Mouse (Mus musculus) bone marrow macrophage, adult 2 months (primary cell): ENCODE results near the gene Acp4. TPM values are rescaled to one million over a fixed set of nuclear protein-coding genes. Genes with fewer than 3 reads are reported as not detected.
A peak's percentile ranks its signal among the peaks of the same experiment; 100 is the strongest.
"Not testable (repeated sequence)": the region's sequence is repeated elsewhere in the genome, so short reads cannot be mapped to it uniquely, and the experiment has no call there.

ENCODE experiments used
- H3K27ac ChIP-seq: 2 replicates; pipeline ENCODE4 v1.5.1; 2012; ENCODE audit warnings: low read depth, low read length; ENCODE audit not compliant: insufficient read depth
- H3K4me1 ChIP-seq: 2 replicates; pipeline ENCODE4 v1.6.1; 2012; ENCODE audit warnings: low read length; ENCODE audit not compliant: control insufficient read depth, insufficient read depth
- H3K4me3 ChIP-seq: 2 replicates; pipeline ENCODE4 v1.5.1; 2012; ENCODE audit warnings: mild to moderate bottlenecking, low read length, moderate library complexity; ENCODE audit not compliant: insufficient read depth
- CTCF ChIP-seq: IDR thresholded peaks from 2 replicates; pipeline ENCODE4 v1.5.1; 2012; ENCODE audit warnings: low read depth, mild to moderate bottlenecking, low read length, moderate library complexity
- POLR2A ChIP-seq: IDR thresholded peaks from 2 replicates; pipeline ENCODE4 v1.6.1; 2012; ENCODE audit warnings: mild to moderate bottlenecking, low read depth, low read length, borderline replicate concordance
- polyA plus RNA-seq: library from polyadenylated mRNA; stranded (reverse); fragments of >200 nt; gene quantifications from 2 replicates; pipeline ENCODE4 v1.2.4, GENCODE M21; 2012; ENCODE audit not compliant: missing spikeins, insufficient read depth, insufficient read length

The Acp4 gene
- polyA plus RNA-seq, 1 experiment: not detected

DNA sequence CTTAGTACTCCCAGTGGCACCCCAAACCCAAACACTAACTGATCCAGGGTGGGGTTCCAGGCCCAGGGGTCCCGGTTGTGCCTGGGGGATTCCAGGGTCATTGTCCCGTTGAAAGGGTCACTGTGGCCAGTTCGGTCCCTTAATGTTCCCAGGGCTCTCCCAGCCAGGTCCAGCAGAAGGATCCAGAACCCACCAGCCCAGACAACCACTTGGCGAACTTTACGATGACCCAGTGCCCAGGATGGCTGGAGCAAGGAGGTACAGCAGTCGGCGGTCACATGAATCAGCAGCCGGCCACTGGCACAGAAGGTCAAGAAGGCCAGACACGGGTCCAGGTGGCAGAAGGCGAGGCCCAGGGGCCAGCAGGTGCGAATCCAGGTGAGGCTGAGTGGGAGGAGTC is 10.9 kb upstream of the Acp4 start:
- H3K4me1 ChIP-seq: no peaks in the 10 kb centered on the region
- TF ChIP-seq CTCF (no peak), POLR2A (no peak)
- H3K4me3 ChIP-seq: no peak overlapping the region
- H3K27ac ChIP-seq: no peak overlapping the region

DNA sequence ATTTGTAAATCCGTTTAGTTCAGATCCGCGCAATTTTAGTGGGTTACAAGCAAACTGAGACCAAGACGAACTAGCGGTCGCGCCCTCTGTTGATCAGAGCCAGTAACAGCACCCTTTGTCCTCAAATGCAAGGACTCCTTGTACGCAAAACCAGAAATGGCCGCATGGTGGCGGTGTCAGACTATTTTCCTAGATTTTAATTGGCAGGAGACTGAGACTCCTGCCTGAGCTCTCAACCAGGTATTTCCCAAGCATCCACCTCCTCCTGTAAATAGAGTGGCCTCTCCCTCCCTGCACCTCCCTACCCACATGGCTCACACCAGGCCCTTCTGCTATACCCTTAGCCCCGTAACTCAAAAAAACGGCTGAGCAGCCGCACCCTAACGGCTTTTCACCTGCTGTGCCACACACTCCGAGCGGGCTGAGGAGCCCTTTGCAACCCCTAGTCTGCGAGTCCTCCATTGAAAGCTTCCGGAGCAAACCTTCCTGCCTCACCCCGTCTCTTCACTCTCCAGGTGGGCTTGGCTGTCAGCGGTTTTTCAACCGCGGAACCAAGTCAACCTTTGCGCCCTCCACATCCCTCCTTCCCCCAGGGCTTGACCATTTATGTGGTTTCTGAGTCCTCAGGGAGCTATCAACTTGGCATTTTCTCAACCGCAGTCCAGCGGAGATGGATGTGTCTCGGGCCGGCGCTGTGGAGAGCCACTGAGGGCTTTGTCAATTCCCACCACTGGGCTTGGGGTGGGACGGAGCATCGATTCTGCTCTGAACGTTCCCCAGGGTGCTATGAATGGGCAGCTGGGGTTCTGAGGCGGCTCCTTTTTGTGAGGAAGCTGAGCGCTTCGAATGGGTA is 5.8 kb upstream of the Acp4 start:
- Histone ChIP-seq H3K4me1 (no peaks in the 10 kb centered on the region), H3K27ac (no peak overlapping the region), H3K4me3 (no peak overlapping the region)
- TF ChIP-seq POLR2A (no peak), CTCF (peak; percentile 87)

DNA sequence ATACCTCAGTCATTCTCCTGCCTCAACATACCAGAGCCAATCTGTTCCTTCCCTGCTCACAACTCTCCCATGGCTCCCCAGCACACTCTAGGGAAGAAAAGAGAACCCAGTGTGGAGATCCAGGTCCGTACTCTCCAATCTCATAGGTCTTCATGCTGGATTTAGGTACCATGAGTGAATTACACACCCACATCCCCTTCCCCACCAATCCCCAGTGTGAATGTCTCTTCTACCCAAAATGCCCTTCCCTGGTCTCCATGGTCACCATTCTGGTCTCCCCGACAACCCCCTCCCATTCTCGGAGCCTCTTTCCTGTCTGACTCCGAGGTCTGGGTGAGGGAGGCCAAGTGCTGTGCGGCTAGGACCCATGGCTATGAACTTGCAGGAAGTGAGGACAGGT is 4.0 kb upstream of the Acp4 start, which contains the start of gene Gm15517:
Gm15517 (plus strand) TSS at position 301 of the 400 bp plus-strand sequence.
- no peak for TF ChIP-seq CTCF
- TF ChIP-seq POLR2A: no peak
- Histone ChIP-seq H3K27ac (no peak within 1 kb of the TSS), H3K4me3 (no peak within 1 kb of the TSS), H3K4me1 (no peaks in the 10 kb centered on the region)

DNA sequence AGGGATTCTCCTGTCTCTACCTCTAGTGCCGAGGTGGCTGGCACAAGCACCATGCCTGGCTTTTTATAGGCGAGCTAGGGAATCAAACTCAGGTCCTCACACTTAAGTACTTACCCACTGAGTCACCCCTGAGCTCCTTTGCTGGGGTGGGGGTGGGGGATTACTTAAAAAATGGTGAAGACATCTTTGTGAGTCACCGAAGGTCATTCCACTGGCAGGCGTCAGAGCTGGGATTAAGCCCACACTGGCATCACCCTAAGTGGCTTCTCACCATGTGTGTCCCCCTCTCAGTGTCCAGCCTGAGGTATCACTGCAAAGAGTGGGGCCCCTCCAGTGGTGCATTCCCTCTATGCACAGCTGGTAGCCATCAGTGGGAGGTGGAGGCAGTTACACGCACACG is 3.2 kb upstream of the Acp4 start:
- Histone ChIP-seq H3K4me3 (no peak overlapping the region), H3K4me1 (no peaks in the 10 kb centered on the region), H3K27ac (no peak overlapping the region)
- TF ChIP-seq CTCF: no peak
- TF ChIP-seq POLR2A: no peak

DNA sequence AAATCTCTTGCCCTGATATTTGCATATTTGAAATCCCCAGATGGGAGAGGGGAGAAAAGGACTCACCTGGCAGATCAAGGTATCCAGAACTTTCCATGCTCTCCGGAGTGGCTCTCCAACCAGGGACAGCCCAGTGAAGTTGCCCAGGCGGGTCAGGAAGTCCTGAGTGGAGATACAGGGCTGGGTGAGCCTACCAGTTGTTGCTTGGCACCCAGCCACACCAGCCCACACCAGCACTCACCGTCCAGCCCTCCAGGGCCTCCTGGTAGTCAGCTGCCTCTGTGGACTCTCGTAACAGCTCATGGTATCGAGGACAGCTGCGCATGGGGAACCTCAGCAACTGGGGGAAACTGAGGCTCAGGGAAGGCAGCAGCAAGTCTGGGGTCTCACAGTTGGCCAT is 2.2 kb downstream of the Acp4 start:
- Histone ChIP-seq H3K27ac (no peak overlapping the region), H3K4me3 (no peak overlapping the region), H3K4me1 (peaks cover 1% of the 10 kb centered on the region; the same call in 1 of the 2 replicates)
- TF ChIP-seq CTCF: no peak
- TF ChIP-seq POLR2A: no peak

DNA sequence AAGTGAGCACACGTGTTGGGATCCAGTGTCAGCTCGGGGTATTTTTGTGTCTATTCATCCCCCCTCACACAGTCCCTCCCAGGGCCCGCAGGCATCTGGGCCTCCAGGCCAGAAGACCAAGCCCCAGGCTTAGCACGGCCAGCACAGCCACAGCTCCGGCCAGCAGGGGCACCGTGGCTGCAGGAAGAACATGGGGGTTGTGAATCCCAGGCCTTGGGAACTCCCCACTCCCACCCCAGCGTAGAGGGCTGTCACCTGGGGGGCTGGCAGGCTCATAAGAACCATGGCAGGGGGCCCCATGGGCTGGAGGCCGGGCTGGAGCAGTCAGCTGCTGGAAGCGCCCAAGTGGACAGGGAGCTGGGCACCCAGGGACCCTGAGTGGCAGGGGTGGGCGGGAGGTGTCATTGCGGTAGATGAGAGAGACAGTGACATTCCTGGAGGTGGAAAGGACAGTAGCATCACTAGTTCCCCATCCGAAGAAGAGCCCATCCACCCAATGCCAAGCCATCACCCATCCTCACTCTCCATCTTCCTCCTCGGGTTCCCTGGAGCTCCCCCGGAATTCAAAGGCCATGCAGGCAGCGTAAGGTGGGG is 4.1 kb downstream of the Acp4 start:
- no peak overlapping the region for H3K4me3 ChIP-seq
- peaks cover 9% of the 10 kb centered on the region for H3K4me1 ChIP-seq
- H3K27ac ChIP-seq: no peak overlapping the region
- no peak for TF ChIP-seq CTCF
- TF ChIP-seq POLR2A: no peak

DNA sequence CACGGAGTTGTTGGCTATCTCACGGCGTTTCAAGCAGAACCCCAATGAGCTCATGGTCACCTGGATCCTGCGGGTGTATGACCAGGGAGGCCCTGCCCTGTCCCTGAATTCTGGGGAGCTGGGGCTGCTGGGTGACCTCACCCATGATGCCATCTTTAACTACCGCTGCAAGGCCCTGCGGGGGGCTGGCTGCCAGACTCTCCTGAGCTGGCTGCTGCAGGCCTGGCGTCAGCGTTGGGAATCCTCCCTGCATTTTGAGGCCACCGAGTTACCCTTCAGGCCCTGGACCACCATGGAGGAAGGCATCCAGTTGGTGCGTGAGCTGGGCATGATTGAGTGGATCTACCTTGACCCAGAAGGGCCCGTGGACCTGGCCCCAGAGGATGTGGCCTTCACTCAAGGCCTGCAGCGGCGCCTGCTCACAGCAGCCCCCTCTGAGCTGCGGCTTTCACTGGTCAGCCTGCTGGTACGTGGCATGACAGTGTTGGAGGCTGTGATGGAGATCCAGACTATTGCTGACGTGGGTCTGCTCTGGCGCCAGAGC is 6.4 kb downstream of the Acp4 start:
- H3K4me1 ChIP-seq: peaks cover 13% of the 10 kb centered on the region

DNA sequence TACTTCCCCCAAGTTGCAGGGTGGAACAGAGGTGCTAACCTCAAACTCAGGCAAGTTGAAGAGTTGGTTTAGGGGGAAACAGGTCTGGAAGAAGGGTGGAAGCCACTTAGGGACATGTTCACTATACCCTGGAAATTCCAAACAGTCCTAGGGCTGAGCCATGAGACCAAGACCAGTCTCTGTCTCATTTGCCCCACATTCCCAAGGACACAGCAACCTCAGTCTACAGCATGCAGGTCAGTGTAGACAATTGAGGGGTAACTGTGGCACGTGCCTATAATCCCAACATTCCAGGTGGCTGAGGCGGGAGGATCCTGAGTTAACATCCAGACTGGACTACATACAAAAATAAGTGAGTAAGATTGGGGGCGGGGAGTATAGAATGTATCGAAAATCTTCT is 7.9 kb downstream of the Acp4 start:
- TF ChIP-seq CTCF: no peak
- no peak for TF ChIP-seq POLR2A
- Histone ChIP-seq H3K4me3 (no peak overlapping the region), H3K27ac (no peak overlapping the region), H3K4me1 (peaks cover 19% of the 10 kb centered on the region)

More for the DNA sequence above, 6.4 kb downstream of the Acp4 start:
- H3K4me3 ChIP-seq, H3K27ac ChIP-seq: not testable (repeated sequence)

DNA sequence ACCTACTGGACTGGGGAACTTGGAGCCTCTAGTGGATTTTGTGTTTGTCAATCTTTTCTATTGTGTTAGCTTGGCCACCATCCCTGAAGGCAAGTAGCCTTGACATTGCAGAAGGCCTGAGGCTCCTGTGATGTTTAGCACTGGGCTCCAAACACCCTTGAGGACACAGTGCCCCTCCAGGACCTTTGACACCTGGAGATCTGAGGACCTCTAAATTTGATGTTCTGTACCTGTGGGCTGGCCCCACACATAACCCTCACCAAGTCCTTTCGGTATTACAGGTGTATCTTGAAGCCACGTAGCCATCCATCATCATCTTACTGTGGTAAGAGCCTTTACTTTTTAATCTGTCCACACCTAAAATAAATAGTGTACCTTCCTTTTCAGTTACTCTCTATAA is 9.2 kb downstream of the Acp4 start:
- H3K27ac ChIP-seq: no peak overlapping the region
- peaks cover 19% of the 10 kb centered on the region for H3K4me1 ChIP-seq
- TF ChIP-seq CTCF (no peak), POLR2A (no peak)
- H3K4me3 ChIP-seq: peak overlapping the region; percentile 54

DNA sequence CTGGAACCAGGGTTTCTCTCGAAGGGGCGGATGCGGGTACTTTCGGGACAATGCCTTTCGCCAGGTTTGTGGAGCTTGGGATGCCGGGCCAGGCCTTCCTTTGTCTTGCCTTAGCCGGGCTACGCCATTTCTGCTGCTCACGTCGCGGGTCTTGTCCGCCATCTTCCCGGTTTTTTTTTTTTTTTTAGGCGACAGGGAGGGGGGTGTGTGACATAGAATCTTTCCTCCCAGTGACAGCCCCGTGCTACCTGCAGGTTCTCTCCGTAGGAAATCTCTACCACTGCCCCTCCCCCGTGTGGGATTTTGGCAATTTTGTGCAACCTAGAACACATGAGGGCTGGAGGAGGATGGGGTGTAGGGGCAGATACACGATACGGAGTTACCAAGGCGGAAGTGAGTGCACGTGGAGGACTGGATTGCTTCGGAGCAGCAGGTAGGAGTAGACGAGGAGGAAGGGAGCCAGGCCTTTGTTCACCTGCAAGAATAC is 10.2 kb downstream of the Acp4 start:
- peak overlapping the region; percentile 50 for H3K27ac ChIP-seq
- H3K4me1 ChIP-seq: peaks cover 19% of the 10 kb centered on the region
- peak overlapping the region; percentile 83 for H3K4me3 ChIP-seq
- TF ChIP-seq POLR2A: no peak
- no peak for TF ChIP-seq CTCF
